Mouse (Mus musculus) kidney, postnatal 0 days (tissue): Measurements from ENCODE around the gene A530064D06Rik. TPM values are rescaled to one million over a fixed set of nuclear protein-coding genes. Genes with fewer than 3 reads are reported as not detected.

ENCODE experiments used
- ATAC-seq: fragments of 200-750 bp; cut with Nextera tagmentation; replicated peaks from 2 replicates; pipeline ENCODE4 v1.8.0; 2017; ENCODE audit warnings: low read depth, moderate number of reproducible peaks, moderate TSS enrichment, moderate library complexity; ENCODE audit not compliant: low FRiP score
- DNase-seq: peaks from one replicate; pipeline ENCODE4 v3.0.0-alpha.2; 2016; ENCODE audit warnings: low spot score
- H3K27ac ChIP-seq: fragments of 300-500 bp; sonication (generic); 2 replicates; pipeline ENCODE4 v1.5.1; 2014; ENCODE audit warnings: mild to moderate bottlenecking
- H3K27me3 ChIP-seq: fragments of 300-500 bp; sonication (generic); 2 replicates; pipeline ENCODE4 v1.6.1; 2014; ENCODE audit warnings: low read length, mixed read lengths; ENCODE audit not compliant: insufficient read depth
- H3K36me3 ChIP-seq: fragments of 300-500 bp; sonication (generic); 2 replicates; pipeline ENCODE4 v1.6.1; 2014; ENCODE audit warnings: low read length, mixed read lengths; ENCODE audit not compliant: insufficient read depth
- H3K4me1 ChIP-seq: fragments of 300-500 bp; sonication (generic); replicated peaks from 2 replicates; pipeline ENCODE4 v1.6.1; 2014; ENCODE audit warnings: antibody characterized with exemption, low read length, mixed read lengths; ENCODE audit not compliant: insufficient read depth
- H3K4me2 ChIP-seq: fragments of 300-500 bp; sonication (generic); 2 replicates; pipeline ENCODE4 v1.6.1; 2014; ENCODE audit warnings: mild to moderate bottlenecking, low read length, moderate library complexity, mixed read lengths
- H3K4me3 ChIP-seq: fragments of 300-500 bp; sonication (generic); replicated peaks from 2 replicates; pipeline ENCODE4 v1.5.1; 2014; ENCODE audit warnings: low read depth, low read length
- H3K9ac ChIP-seq: fragments of 300-500 bp; sonication (generic); 2 replicates; pipeline ENCODE4 v1.6.1; 2014; ENCODE audit warnings: low read depth, low read length
- H3K9me3 ChIP-seq: fragments of 300-500 bp; sonication (generic); replicated peaks from 2 replicates; pipeline ENCODE4 v1.6.1; 2016; ENCODE audit warnings: low read length, inconsistent platforms, mixed read lengths
- CTCF ChIP-seq: IDR thresholded peaks from 2 replicates; pipeline ENCODE4 v1.5.1; 2016; ENCODE audit warnings: antibody characterized with exemption, low read depth, mild to moderate bottlenecking, moderate library complexity
- WGBS: fragments of 180-500 bp; shearing (Covaris S2); extraction: QIAGEN DNeasy Blood & Tissue Kit; methylation state at CpG from one replicate; pipeline ENCODE4 v1.1.7; 2014; 5-methylcytosine and 5-hydroxymethylcytosine counted together
- polyA plus RNA-seq: library from polyadenylated mRNA; unstranded; fragments of >200 nt; fragmentation: Nextera tagmentation; extraction: Ambion mirVana; gene quantifications from 2 replicates; pipeline ENCODE4 v1.2.1, GENCODE M21; 2015

The A530064D06Rik gene
- polyA plus RNA-seq, 1 experiment from 2014 or later = 0.08 TPM

- Histone ChIP-seq H3K27me3 (no peaks in the 10 kb centered on the region), H3K36me3 (no peaks in the 10 kb centered on the region), H3K9ac (no peak overlapping the region), H3K27ac (no peak overlapping the region), H3K9me3 (no peaks in the 10 kb centered on the region), H3K4me2 (no peak overlapping the region), H3K4me1 (no peaks in the 10 kb centered on the region), H3K4me3 (no peak overlapping the region)
- ATAC-seq = no peak
- DNase-seq = peak; percentile 27
- TF ChIP-seq CTCF = peak; percentile 74
- WGBS = 52% methylated on average over 8 of the region's 8 CpGs
Observed at GRCm38 (mm10) chr17:48110547-48111287, 56.4 kb downstream of the A530064D06Rik start.

- TF ChIP-seq CTCF = no peak
- no peak overlapping the region for H3K9ac ChIP-seq
- no peaks in the 10 kb centered on the region for H3K27me3 ChIP-seq
- H3K27ac ChIP-seq = no peak overlapping the region
- H3K36me3 ChIP-seq = no peaks in the 10 kb centered on the region
- no peak overlapping the region for H3K4me3 ChIP-seq
- H3K9me3 ChIP-seq = no peaks in the 10 kb centered on the region
- H3K4me1 ChIP-seq = no peaks in the 10 kb centered on the region
- no peak for ATAC-seq
- no peak overlapping the region for H3K4me2 ChIP-seq
- WGBS = 76% methylated on average over 3 of the region's 3 CpGs
- DNase-seq = no peak
Observed at GRCm38 (mm10) chr17:48108520-48108919, 58.6 kb downstream of the A530064D06Rik start.

- H3K4me2 ChIP-seq = no peak overlapping the region
- no peaks in the 10 kb centered on the region for H3K36me3 ChIP-seq
- H3K9ac ChIP-seq = no peak overlapping the region
- DNase-seq (no peak), ATAC-seq (no peak)
- H3K27ac ChIP-seq = no peak overlapping the region
- WGBS = 56% methylated on average over 6 of the region's 6 CpGs
- H3K9me3 ChIP-seq = no peaks in the 10 kb centered on the region
- no peak overlapping the region for H3K4me3 ChIP-seq
- TF ChIP-seq CTCF = no peak
- H3K4me1 ChIP-seq = no peaks in the 10 kb centered on the region
- H3K27me3 ChIP-seq = no peaks in the 10 kb centered on the region
Observed at GRCm38 (mm10) chr17:48107862-48108261, 59.2 kb downstream of the A530064D06Rik start.

GRCm38 (mm10) chr17:48107333-48107732 lies 59.7 kb downstream of the A530064D06Rik start:
- DNase-seq (no peak), ATAC-seq (no peak)
- no peaks in the 10 kb centered on the region for H3K9me3 ChIP-seq
- no peak overlapping the region for H3K9ac ChIP-seq
- H3K27me3 ChIP-seq = no peaks in the 10 kb centered on the region
- H3K4me2 ChIP-seq = no peak overlapping the region
- no peaks in the 10 kb centered on the region for H3K36me3 ChIP-seq
- no peak for TF ChIP-seq CTCF
- no peaks in the 10 kb centered on the region for H3K4me1 ChIP-seq
- H3K4me3 ChIP-seq = no peak overlapping the region
- WGBS = 47% methylated on average over 4 of the region's 4 CpGs
- H3K27ac ChIP-seq = no peak overlapping the region

GRCm38 (mm10) chr17:48100441-48101417 lies 66.3 kb downstream of the A530064D06Rik start:
- ATAC-seq (peak; percentile 50; the same call in 1 of the 2 replicates), DNase-seq (peak; percentile 97)
- Histone ChIP-seq H3K27me3 (peaks cover 30% of the 10 kb centered on the region), H3K36me3 (no peaks in the 10 kb centered on the region), H3K4me2 (peak overlapping the region; percentile 51), H3K27ac (no peak overlapping the region), H3K9ac (no peak overlapping the region), H3K4me3 (peak overlapping the region; percentile 20; the same call in 1 of the 2 replicates), H3K9me3 (no peaks in the 10 kb centered on the region), H3K4me1 (peaks cover 27% of the 10 kb centered on the region)
- 11% methylated on average over 20 of the region's 21 CpGs for WGBS
- peak; percentile 95 for TF ChIP-seq CTCF

- 18% methylated on average over 11 of the region's 11 CpGs for WGBS
Observed at GRCm38 (mm10) chr17:48099312-48099711, 67.8 kb downstream of the A530064D06Rik start.

More at GRCm38 (mm10) chr17:48099312-48099711, 67.8 kb downstream of the A530064D06Rik start:
- H3K9me3 ChIP-seq = no peaks in the 10 kb centered on the region
- no peak overlapping the region for H3K27ac ChIP-seq
- ATAC-seq = no peak
- peaks cover 28% of the 10 kb centered on the region for H3K4me1 ChIP-seq
- no peak overlapping the region for H3K4me3 ChIP-seq
- DNase-seq = no peak
- H3K27me3 ChIP-seq = peaks cover 42% of the 10 kb centered on the region
- TF ChIP-seq CTCF = no peak
- 0 out of 2 replicates have a peak overlapping the region, but pooled peaks have one; percentile 49 for H3K4me2 ChIP-seq
- no peaks in the 10 kb centered on the region for H3K36me3 ChIP-seq
- H3K9ac ChIP-seq = no peak overlapping the region

Other genes starting within 250 kb of the A530064D06Rik start
- 7.7 and 9.5 TPM in 2 replicates for gene Foxp4, start 242.6 kb downstream of the A530064D06Rik start, polyA plus RNA-seq
- not detected in 2 replicates for gene 1700122O11Rik, start 129.0 kb downstream of the A530064D06Rik start, polyA plus RNA-seq
- not detected in 2 replicates for gene 1700067P10Rik, start 78.0 kb downstream of the A530064D06Rik start, polyA plus RNA-seq
- not detected in 2 replicates for gene 9830107B12Rik, start 21.0 kb downstream of the A530064D06Rik start, polyA plus RNA-seq
- gene Trem1, start 65.5 kb upstream of the A530064D06Rik start, polyA plus RNA-seq = 0.08 and 0.13 TPM in 2 replicates
- 0.16 and 0.32 TPM in 2 replicates for gene Trem3, start 80.5 kb upstream of the A530064D06Rik start, polyA plus RNA-seq
- gene Treml4, start 97.0 kb upstream of the A530064D06Rik start, polyA plus RNA-seq = 0.20 and 0.32 TPM in 2 replicates
- 0.11 TPM in 1 of 2 replicates, not detected in the other for gene Treml2, start 132.2 kb upstream of the A530064D06Rik start, polyA plus RNA-seq
- 0.24 and 0.28 TPM in 2 replicates for gene B430306N03Rik, start 148.9 kb upstream of the A530064D06Rik start, polyA plus RNA-seq
- 2.5 and 3.0 TPM in 2 replicates for gene Trem2, start 179.1 kb upstream of the A530064D06Rik start, polyA plus RNA-seq
- 0.21 TPM in 1 of 2 replicates, not detected in the other for gene Treml1, start 192.6 kb upstream of the A530064D06Rik start, polyA plus RNA-seq
- gene Nfya, start 242.6 kb upstream of the A530064D06Rik start, polyA plus RNA-seq = 8.0 and 8.1 TPM in 2 replicates
- gene Oard1, start 242.7 kb upstream of the A530064D06Rik start, polyA plus RNA-seq = 77.5 and 82.6 TPM in 2 replicates